Mouse (Mus musculus): ENCODE results near the gene 1700001O22Rik. TPM values are rescaled to one million over a fixed set of nuclear protein-coding genes. Genes with fewer than 3 reads are reported as not detected.

The 1700001O22Rik gene
- polyA plus RNA-seq, 2 experiments: not detected

DNA sequence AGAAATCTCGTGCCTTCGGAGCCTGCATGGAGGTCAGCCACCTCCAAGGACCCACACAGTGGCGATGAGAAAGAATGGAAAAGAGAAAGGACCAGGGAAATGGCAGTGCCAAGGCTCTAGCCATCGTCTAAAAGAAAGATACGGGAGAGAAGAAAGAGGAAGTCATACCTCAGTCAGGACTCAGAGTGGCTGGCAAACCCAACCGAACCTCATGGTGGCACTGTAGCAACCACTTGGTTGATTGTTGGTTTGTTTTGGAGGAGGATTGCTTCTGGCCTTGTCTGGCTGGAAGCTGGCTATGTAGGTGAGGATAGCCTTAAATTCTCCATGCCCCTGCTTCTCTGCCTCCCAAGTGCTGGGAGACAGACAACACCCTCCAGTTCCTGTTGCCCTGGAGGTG is 34.3 kb downstream of the 1700001O22Rik start:
- no peak overlapping the region; the same call in 1 of the 2 replicates for H3K27ac ChIP-seq
- no peak overlapping the region for H3K4me3 ChIP-seq (ENCODE audit: insufficient read depth in 1 of 2, low read depth in 2 of 2, low read length in 2 of 2)
- no peak for ATAC-seq (ENCODE audit: insufficient read depth)
- H3K4me1 ChIP-seq (replicated peaks; ENCODE audit: control insufficient read depth in 2 of 2, insufficient read depth in 2 of 2, low read length in 1 of 2): peaks cover 42 to 50% of the 10 kb centered on the region in 2 experiments
- no peak overlapping the region for H3K9ac ChIP-seq (replicated peaks)
- no peaks in the 10 kb centered on the region for H3K9me3 ChIP-seq (ENCODE audit: control insufficient read depth, low read length)
- no peak for DNase-seq (ENCODE audit: low read depth in 3 of 3, low spot score in 3 of 3)
- H3K36me3 ChIP-seq (replicated peaks; ENCODE audit: control insufficient read depth, insufficient read depth, low read depth): no peaks in the 10 kb centered on the region
- H3K27me3 ChIP-seq (ENCODE audit: control insufficient read depth, insufficient read depth, low read length): no peaks in the 10 kb centered on the region
- no peak overlapping the region for H3K4me2 ChIP-seq (ENCODE audit: low read depth)
- WGBS (ENCODE audit: insufficient replicate concordance): 32% methylated on average over 6 of the region's 6 CpGs
- TF ChIP-seq CTCF (IDR thresholded peaks at IDR 0.05; ENCODE audit: low read depth): peak; percentile 67
- TF ChIP-seq EP300 (IDR thresholded peaks at IDR 0.05; ENCODE audit: low read depth): no peak

DNA sequence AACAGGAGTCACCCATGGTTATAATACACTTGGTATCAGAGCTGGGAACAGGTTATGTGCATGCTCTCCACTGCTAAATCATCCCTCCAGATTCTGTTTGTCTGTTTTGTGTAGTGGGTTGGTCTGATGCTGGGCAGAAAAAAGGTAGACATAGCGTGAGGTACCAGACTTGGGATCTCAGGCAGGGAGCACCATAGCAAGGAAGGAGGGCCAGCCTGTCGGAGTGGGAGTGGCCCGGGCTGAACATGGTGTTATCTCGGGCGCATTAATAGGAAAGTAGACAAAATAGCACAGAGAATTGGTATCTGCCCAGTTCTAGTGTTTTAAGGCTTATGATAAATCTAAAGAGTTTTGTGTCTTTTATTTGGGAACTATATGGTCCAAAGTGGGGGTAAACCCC is 34.9 kb downstream of the 1700001O22Rik start:
- Histone ChIP-seq H3K9ac (replicated peaks) (no peak overlapping the region), H3K4me3 (ENCODE audit: insufficient read depth in 1 of 2, low read depth in 2 of 2, low read length in 2 of 2) (no peak overlapping the region), H3K27ac (no peak overlapping the region), H3K36me3 (replicated peaks; ENCODE audit: control insufficient read depth, insufficient read depth, low read depth) (no peaks in the 10 kb centered on the region), H3K27me3 (ENCODE audit: control insufficient read depth, insufficient read depth, low read length) (no peaks in the 10 kb centered on the region), H3K9me3 (ENCODE audit: control insufficient read depth, low read length) (no peaks in the 10 kb centered on the region), H3K4me2 (ENCODE audit: low read depth) (no peak overlapping the region), H3K4me1 (replicated peaks; ENCODE audit: control insufficient read depth in 2 of 2, insufficient read depth in 2 of 2, low read length in 1 of 2) (peaks cover 37 to 45% of the 10 kb centered on the region in 2 experiments)
- ATAC-seq (ENCODE audit: insufficient read depth) (no peak), DNase-seq (ENCODE audit: low read depth in 3 of 3, low spot score in 3 of 3) (no peak)
- TF ChIP-seq CTCF (IDR thresholded peaks at IDR 0.05; ENCODE audit: low read depth): no peak
- TF ChIP-seq EP300 (IDR thresholded peaks at IDR 0.05; ENCODE audit: low read depth): no peak
- 33% methylated on average over 5 of the region's 5 CpGs for WGBS (ENCODE audit: insufficient replicate concordance)

DNA sequence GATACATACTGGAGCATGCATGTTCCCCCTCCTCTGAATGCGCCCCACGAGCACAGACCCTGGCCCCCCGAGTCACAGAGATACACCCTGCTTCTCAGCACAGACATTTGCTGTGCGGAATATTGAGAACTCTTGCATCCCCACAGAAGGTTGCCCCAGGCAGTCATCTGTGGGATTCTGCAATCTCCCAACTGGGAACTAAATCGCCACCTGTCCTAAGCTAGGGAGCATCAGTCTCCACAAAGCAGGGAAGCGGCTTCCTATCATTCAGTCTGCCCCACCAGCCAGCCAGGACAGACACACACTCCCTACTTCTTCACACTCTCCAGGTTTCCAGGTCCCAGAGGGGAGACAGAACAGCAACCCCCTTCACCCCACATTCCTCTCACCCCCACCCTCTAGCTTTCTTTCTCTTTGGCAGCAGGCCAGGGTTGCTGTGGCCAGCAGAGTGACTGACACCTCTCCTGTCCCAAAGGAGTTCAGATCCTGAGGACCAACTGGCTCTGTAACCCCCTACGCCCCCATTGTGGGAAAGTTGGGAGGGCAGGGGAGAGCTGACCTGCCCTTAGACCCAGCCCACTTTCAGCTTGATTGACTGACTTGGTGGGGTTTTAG is 35.7 kb downstream of the 1700001O22Rik start:
- WGBS (ENCODE audit: insufficient replicate concordance): 67% methylated on average over 7 of the region's 7 CpGs
- H3K4me1 ChIP-seq (replicated peaks; ENCODE audit: control insufficient read depth in 2 of 2, insufficient read depth in 2 of 2, low read length in 1 of 2): peaks cover 29 to 38% of the 10 kb centered on the region in 2 experiments

DNA sequence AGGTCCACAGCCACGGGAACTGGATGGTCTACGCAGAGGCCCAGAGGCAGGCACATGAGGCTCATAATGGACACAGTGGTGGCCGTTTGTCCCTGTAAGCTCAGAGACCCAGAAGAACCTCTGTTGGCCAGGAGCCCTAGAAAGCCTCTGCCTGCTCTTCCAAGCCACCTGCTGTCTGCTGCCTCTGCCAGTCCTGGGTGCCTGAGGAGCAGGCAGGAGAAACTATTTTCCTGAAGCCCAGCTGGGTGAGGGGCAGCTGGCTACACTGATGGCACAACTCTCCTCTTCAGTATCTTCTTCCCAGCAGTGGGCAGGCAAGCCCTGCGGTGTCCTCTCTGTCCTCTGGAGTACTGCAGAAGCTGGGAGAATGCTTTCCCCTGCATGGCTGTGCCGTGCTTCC is 37.0 kb downstream of the 1700001O22Rik start:
- H3K4me1 ChIP-seq (replicated peaks; ENCODE audit: control insufficient read depth in 2 of 2, insufficient read depth in 2 of 2, low read length in 1 of 2): peaks cover 25 to 27% of the 10 kb centered on the region in 2 experiments
- no peak overlapping the region for H3K4me3 ChIP-seq (ENCODE audit: insufficient read depth in 1 of 2, low read depth in 2 of 2, low read length in 2 of 2)
- TF ChIP-seq CTCF (IDR thresholded peaks at IDR 0.05; ENCODE audit: low read depth): no peak
- no peak for TF ChIP-seq EP300 (IDR thresholded peaks at IDR 0.05; ENCODE audit: low read depth)
- H3K27ac ChIP-seq: no peak overlapping the region
- H3K9me3 ChIP-seq (ENCODE audit: control insufficient read depth, low read length): no peaks in the 10 kb centered on the region
- no peak overlapping the region for H3K4me2 ChIP-seq (ENCODE audit: low read depth)
- ATAC-seq (ENCODE audit: insufficient read depth): no peak
- DNase-seq (ENCODE audit: low read depth in 3 of 3, low spot score in 3 of 3): no peak
- WGBS (ENCODE audit: insufficient replicate concordance): 67% methylated on average over 5 of the region's 5 CpGs
- H3K27me3 ChIP-seq (ENCODE audit: control insufficient read depth, insufficient read depth, low read length): no peaks in the 10 kb centered on the region
- no peak overlapping the region for H3K9ac ChIP-seq (replicated peaks)
- no peaks in the 10 kb centered on the region for H3K36me3 ChIP-seq (replicated peaks; ENCODE audit: control insufficient read depth, insufficient read depth, low read depth)

More for the DNA sequence above, 35.7 kb downstream of the 1700001O22Rik start:
- no peak for TF ChIP-seq CTCF (IDR thresholded peaks at IDR 0.05; ENCODE audit: low read depth)
- no peak for TF ChIP-seq EP300 (IDR thresholded peaks at IDR 0.05; ENCODE audit: low read depth)
- H3K9me3 ChIP-seq (ENCODE audit: control insufficient read depth, low read length): no peaks in the 10 kb centered on the region
- no peak overlapping the region for H3K4me3 ChIP-seq (ENCODE audit: insufficient read depth in 1 of 2, low read depth in 2 of 2, low read length in 2 of 2)
- H3K9ac ChIP-seq (replicated peaks): no peak overlapping the region
- H3K4me2 ChIP-seq (ENCODE audit: low read depth): no peak overlapping the region
- H3K27ac ChIP-seq: no peak overlapping the region
- DNase-seq (ENCODE audit: low read depth in 3 of 3, low spot score in 3 of 3) (no peak), ATAC-seq (ENCODE audit: insufficient read depth) (no peak)
- H3K36me3 ChIP-seq (replicated peaks; ENCODE audit: control insufficient read depth, insufficient read depth, low read depth): no peaks in the 10 kb centered on the region
- H3K27me3 ChIP-seq (ENCODE audit: control insufficient read depth, insufficient read depth, low read length): no peaks in the 10 kb centered on the region

DNA sequence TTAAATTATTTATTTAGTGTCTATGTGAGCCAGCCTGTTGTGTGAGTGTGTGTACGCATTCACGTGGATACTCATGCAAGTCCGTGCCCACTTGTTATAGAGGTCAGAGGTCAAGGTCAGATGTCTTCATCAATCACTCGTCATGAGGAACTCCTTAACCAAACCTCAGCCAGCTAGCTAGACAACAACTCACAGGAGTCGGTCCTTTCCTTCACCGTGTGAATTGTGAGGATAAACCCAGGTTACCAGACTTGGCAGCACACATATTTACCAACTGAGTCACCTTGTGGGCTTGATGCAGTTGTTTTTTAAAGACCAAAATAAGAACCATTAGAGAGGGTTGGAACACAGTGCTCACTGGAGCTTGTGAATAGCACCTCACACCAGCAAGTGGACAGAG is 42.8 kb downstream of the 1700001O22Rik start:
- ATAC-seq (ENCODE audit: insufficient read depth) (no peak), DNase-seq (ENCODE audit: low read depth in 3 of 3, low spot score in 3 of 3) (no peak)
- H3K9me3 ChIP-seq (ENCODE audit: control insufficient read depth, low read length): no peaks in the 10 kb centered on the region
- WGBS (ENCODE audit: insufficient replicate concordance): 62% methylated on average over 6 of the region's 6 CpGs
- no peak overlapping the region for H3K4me3 ChIP-seq (ENCODE audit: insufficient read depth in 1 of 2, low read depth in 2 of 2, low read length in 2 of 2)
- H3K4me1 ChIP-seq (replicated peaks; ENCODE audit: control insufficient read depth in 2 of 2, insufficient read depth in 2 of 2, low read length in 1 of 2): peaks cover 0 to 22% of the 10 kb centered on the region in 2 experiments; a peak in 2 of 4 replicates
- H3K27me3 ChIP-seq (ENCODE audit: control insufficient read depth, insufficient read depth, low read length): no peaks in the 10 kb centered on the region
- no peak overlapping the region for H3K9ac ChIP-seq (replicated peaks)
- TF ChIP-seq EP300 (IDR thresholded peaks at IDR 0.05; ENCODE audit: low read depth) (no peak), CTCF (IDR thresholded peaks at IDR 0.05; ENCODE audit: low read depth) (no peak)
- H3K4me2 ChIP-seq (ENCODE audit: low read depth): no peak overlapping the region
- no peak overlapping the region for H3K27ac ChIP-seq
- no peaks in the 10 kb centered on the region for H3K36me3 ChIP-seq (replicated peaks; ENCODE audit: control insufficient read depth, insufficient read depth, low read depth)

Data from liver, embryonic 14.5 days (tissue).